Mouse (Mus musculus): ENCODE measurements around the gene Crtc1. TPM values are rescaled to one million over a fixed set of nuclear protein-coding genes. Genes with fewer than 3 reads are reported as not detected.

Crtc1 gene
- polyA plus RNA-seq, 1 experiment from 2014 or later, result 56.3 TPM

DNA sequence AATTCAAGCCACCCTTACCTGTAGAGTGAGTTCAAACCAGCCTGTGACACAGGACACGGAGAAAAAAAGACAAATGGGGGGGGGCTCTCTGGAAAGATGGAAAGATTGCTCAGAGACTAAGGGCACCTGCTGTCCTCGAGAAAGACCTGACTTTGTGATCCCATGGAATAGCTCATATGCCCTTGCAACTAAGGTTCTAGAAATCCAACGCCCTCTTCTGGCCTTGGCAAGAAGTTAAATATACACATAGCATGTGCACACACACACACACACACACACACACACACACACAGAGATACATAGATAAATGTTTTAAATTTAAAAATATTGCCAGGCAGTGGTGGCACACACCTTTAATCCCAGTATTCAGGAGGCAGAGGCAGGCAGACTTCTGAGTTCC, 867 bp upstream of the Crtc1 start:
- 57% methylated on average over 3 of the region's 3 CpGs for WGBS

DNA sequence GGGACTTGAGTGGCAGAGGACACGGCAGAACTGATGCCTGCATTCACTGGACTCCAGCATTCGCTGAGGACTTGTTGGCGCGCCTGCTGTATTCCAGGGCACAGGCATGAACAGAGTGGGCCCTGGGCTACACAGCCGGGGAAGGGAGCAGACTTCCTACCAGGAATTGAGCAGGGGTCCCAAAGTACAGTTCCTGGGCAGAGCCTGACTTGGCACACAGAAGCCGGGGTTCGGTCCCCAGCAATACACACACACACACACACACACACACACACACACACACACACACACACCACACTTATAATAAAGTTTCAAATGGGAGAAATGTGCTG, 435 bp upstream of the Crtc1 start:
- H3K4me3 ChIP-seq (ENCODE audit: low read depth, low read length), result peak overlapping the region; percentile 70
- no peaks in the 10 kb centered on the region for H3K27me3 ChIP-seq (ENCODE audit: control insufficient read depth, insufficient read depth, low read depth, low read length)
- H3K9me3 ChIP-seq (replicated peaks; ENCODE audit: control insufficient read depth, low read length, poor library complexity, severe bottlenecking), result no peaks in the 10 kb centered on the region
- H3K4me1 ChIP-seq (ENCODE audit: control insufficient read depth, insufficient read depth, low read length), result peaks cover 20% of the 10 kb centered on the region
- WGBS, result 6% methylated on average over 7 of the region's 7 CpGs
- H3K4me2 ChIP-seq (ENCODE audit: low read length), result peak overlapping the region; percentile 77
- peak overlapping the region; percentile 90 for H3K27ac ChIP-seq (ENCODE audit: low read length)
- H3K9ac ChIP-seq (ENCODE audit: low read depth, low read length), result peak overlapping the region; percentile 79
- H3K36me3 ChIP-seq (ENCODE audit: control insufficient read depth, insufficient read depth, low read length), result no peaks in the 10 kb centered on the region
- no peak for ATAC-seq

More for the DNA sequence above, 867 bp upstream of the Crtc1 start:
- no peak for ATAC-seq
- Histone ChIP-seq H3K9ac (ENCODE audit: low read depth, low read length) (peak overlapping the region; percentile 79), H3K36me3 (ENCODE audit: control insufficient read depth, insufficient read depth, low read length) (no peaks in the 10 kb centered on the region), H3K9me3 (replicated peaks; ENCODE audit: control insufficient read depth, low read length, poor library complexity, severe bottlenecking) (no peaks in the 10 kb centered on the region), H3K27me3 (ENCODE audit: control insufficient read depth, insufficient read depth, low read depth, low read length) (no peaks in the 10 kb centered on the region), H3K4me2 (ENCODE audit: low read length) (peak overlapping the region; percentile 77), H3K27ac (ENCODE audit: low read length) (no peak overlapping the region; the same call in 1 of the 2 replicates), H3K4me1 (ENCODE audit: control insufficient read depth, insufficient read depth, low read length) (peaks cover 20% of the 10 kb centered on the region), H3K4me3 (ENCODE audit: low read depth, low read length) (peak overlapping the region; percentile 70)

DNA sequence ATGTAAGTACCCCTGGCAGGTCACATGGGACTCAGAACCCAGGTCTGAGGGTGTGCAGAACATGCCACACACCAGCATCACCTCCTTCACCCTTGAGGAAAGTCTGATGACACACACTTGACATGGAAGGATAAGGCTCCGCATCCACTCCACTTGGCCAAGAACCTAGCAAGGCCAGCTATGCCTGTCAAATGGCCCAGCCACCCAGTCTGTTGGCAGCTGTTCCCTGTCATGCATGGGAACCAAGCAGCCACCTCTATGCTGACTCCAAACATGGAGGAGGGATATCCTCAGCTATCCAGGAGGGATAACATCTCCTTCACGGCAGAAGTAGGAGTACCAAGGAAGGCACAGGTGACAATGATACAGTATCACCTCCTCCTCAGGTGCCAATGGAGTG, 956 bp downstream of the Crtc1 start:
- H3K27me3 ChIP-seq (ENCODE audit: control insufficient read depth, insufficient read depth, low read depth, low read length), result no peaks in the 10 kb centered on the region
- 0 out of 2 replicates have a peak overlapping the region, but pooled peaks have one; percentile 90 for H3K27ac ChIP-seq (ENCODE audit: low read length)
- H3K9me3 ChIP-seq (replicated peaks; ENCODE audit: control insufficient read depth, low read length, poor library complexity, severe bottlenecking), result no peaks in the 10 kb centered on the region
- peak overlapping the region; percentile 70 for H3K4me3 ChIP-seq (ENCODE audit: low read depth, low read length)
- no peaks in the 10 kb centered on the region for H3K36me3 ChIP-seq (ENCODE audit: control insufficient read depth, insufficient read depth, low read length)
- H3K4me2 ChIP-seq (ENCODE audit: low read length), result peak overlapping the region; percentile 87
- WGBS, result 92% methylated on average over 2 of the region's 2 CpGs
- H3K4me1 ChIP-seq (ENCODE audit: control insufficient read depth, insufficient read depth, low read length), result peaks cover 20% of the 10 kb centered on the region
- peak overlapping the region; percentile 79 for H3K9ac ChIP-seq (ENCODE audit: low read depth, low read length)
- ATAC-seq, result peak; percentile 0; the same call in 1 of the 2 replicates

DNA sequence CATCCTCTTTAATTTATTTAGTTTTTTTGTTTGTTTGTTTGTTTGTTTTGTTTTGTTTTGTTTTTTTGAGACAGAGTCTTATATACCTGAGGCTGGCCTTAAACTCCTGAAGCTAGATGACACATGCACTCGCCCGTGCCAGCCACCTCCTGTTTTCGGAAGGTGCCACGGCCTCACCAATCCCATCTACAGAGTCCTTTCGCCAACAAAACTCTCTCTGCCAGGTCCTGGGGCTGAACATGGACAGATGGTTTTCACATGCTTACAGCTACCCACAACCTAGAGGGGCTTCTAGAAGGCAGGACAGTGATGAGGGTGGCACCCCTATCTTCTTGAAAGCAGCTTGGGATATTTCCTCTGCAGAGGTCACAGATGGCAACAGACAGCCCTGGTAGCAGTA, 4.2 kb downstream of the Crtc1 start:
- WGBS, result 96% methylated on average over 5 of the region's 5 CpGs

DNA sequence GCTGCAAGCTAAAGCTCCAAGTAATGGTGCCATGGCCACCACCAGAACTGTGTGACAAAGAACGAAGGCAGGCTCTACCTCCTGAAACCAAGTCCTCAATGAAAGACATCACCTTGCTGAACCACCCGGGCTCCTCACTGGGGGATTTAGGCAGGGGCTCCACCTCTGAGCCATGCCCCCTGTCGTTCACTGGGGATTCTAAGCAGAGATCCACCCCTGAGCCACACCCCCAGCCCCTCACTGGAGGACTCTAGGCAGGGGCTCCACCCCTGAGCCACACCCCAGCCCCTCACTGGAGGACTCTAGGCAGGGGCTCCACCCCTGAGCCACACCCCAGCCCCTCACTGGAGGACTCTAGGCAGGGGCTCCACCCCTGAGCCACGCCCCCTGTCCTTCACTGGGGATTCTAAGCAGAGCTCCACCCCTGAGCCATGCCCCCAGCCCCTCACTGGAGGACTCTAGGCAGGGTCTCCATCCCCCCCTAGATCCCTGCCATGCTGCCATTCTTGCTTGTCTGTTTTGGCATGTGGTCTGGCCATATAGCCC, 6.3 kb downstream of the Crtc1 start:
- Histone ChIP-seq H3K4me3 (ENCODE audit: low read depth, low read length) (no peak overlapping the region), H3K27me3 (ENCODE audit: control insufficient read depth, insufficient read depth, low read depth, low read length) (no peaks in the 10 kb centered on the region), H3K9ac (ENCODE audit: low read depth, low read length) (no peak overlapping the region), H3K9me3 (replicated peaks; ENCODE audit: control insufficient read depth, low read length, poor library complexity, severe bottlenecking) (no peaks in the 10 kb centered on the region), H3K4me2 (ENCODE audit: low read length) (no peak overlapping the region), H3K4me1 (ENCODE audit: control insufficient read depth, insufficient read depth, low read length) (peaks cover 8% of the 10 kb centered on the region), H3K27ac (ENCODE audit: low read length) (no peak overlapping the region), H3K36me3 (ENCODE audit: control insufficient read depth, insufficient read depth, low read length) (no peaks in the 10 kb centered on the region)
- 37% methylated on average over 4 of the region's 4 CpGs for WGBS
- ATAC-seq, result no peak

More for the DNA sequence above, 4.2 kb downstream of the Crtc1 start:
- Histone ChIP-seq H3K36me3 (ENCODE audit: control insufficient read depth, insufficient read depth, low read length) (no peaks in the 10 kb centered on the region), H3K9me3 (replicated peaks; ENCODE audit: control insufficient read depth, low read length, poor library complexity, severe bottlenecking) (no peaks in the 10 kb centered on the region), H3K9ac (ENCODE audit: low read depth, low read length) (no peak overlapping the region), H3K27me3 (ENCODE audit: control insufficient read depth, insufficient read depth, low read depth, low read length) (no peaks in the 10 kb centered on the region), H3K4me1 (ENCODE audit: control insufficient read depth, insufficient read depth, low read length) (peaks cover 20% of the 10 kb centered on the region), H3K27ac (ENCODE audit: low read length) (no peak overlapping the region), H3K4me2 (ENCODE audit: low read length) (no peak overlapping the region), H3K4me3 (ENCODE audit: low read depth, low read length) (no peak overlapping the region)
- ATAC-seq, result no peak

DNA sequence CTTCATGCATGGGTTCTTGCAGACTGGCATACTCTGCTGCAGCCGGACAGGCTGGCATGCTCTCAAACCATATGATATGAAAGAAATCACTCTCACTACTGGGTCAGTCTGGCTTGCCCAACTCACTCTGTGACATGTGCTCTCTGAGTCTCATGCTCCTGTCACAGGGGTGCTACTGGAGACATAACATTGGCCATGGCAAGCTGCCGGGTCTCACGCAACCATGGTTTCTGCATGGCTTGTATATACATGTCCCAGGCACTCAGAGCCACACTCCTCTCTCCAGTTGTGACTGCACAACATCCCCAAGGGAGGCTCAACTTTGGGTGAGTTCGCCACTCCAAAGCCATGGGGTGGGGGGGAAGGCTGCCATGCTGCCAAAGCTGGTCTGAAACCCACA, 8.2 kb downstream of the Crtc1 start:
- Histone ChIP-seq H3K9me3 (replicated peaks; ENCODE audit: control insufficient read depth, low read length, poor library complexity, severe bottlenecking) (no peaks in the 10 kb centered on the region), H3K36me3 (ENCODE audit: control insufficient read depth, insufficient read depth, low read length) (no peaks in the 10 kb centered on the region), H3K27ac (ENCODE audit: low read length) (no peak overlapping the region), H3K4me2 (ENCODE audit: low read length) (no peak overlapping the region), H3K4me3 (ENCODE audit: low read depth, low read length) (no peak overlapping the region), H3K4me1 (ENCODE audit: control insufficient read depth, insufficient read depth, low read length) (no peaks in the 10 kb centered on the region), H3K9ac (ENCODE audit: low read depth, low read length) (no peak overlapping the region), H3K27me3 (ENCODE audit: control insufficient read depth, insufficient read depth, low read depth, low read length) (no peaks in the 10 kb centered on the region)
- WGBS, result 92% methylated on average over 4 of the region's 4 CpGs
- ATAC-seq, result no peak

DNA sequence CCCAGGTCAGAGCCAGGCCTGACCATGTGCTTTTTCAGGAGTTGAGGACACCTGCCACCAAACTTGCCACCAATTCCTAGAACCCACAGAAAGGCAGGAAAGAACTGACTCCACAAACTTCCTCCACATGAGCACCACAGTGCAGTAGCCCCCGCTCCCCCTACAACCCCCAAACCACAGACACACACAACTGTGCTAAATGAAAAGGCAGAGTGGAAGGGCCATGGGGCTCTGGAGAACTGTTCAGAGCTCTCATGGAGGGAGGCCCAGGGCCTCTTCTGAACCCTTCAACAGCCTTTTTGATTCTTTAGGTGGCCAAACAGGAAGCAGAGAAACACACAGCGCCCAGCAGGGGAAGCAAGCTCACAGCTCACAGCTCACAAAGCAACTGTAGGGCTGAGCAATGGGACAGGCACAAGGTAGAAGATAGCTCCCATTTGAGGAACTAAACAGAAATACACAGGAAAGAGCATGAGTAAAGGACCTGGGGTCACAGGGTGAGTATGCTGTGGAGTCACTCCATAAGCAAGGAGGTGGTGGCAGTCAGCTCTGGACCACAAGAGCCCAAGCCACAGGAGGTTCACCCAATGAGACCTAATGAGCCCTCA, 13.0 kb downstream of the Crtc1 start:
- Histone ChIP-seq H3K9ac (ENCODE audit: low read depth, low read length) (no peak overlapping the region), H3K4me3 (ENCODE audit: low read depth, low read length) (no peak overlapping the region), H3K4me1 (ENCODE audit: control insufficient read depth, insufficient read depth, low read length) (no peaks in the 10 kb centered on the region), H3K27ac (ENCODE audit: low read length) (no peak overlapping the region), H3K4me2 (ENCODE audit: low read length) (no peak overlapping the region), H3K27me3 (ENCODE audit: control insufficient read depth, insufficient read depth, low read depth, low read length) (no peaks in the 10 kb centered on the region), H3K9me3 (replicated peaks; ENCODE audit: control insufficient read depth, low read length, poor library complexity, severe bottlenecking) (no peaks in the 10 kb centered on the region), H3K36me3 (ENCODE audit: control insufficient read depth, insufficient read depth, low read length) (no peaks in the 10 kb centered on the region; the same call in 1 of the 2 replicates)
- WGBS, result 97% methylated on average over 2 of the region's 2 CpGs
- ATAC-seq, result no peak

DNA sequence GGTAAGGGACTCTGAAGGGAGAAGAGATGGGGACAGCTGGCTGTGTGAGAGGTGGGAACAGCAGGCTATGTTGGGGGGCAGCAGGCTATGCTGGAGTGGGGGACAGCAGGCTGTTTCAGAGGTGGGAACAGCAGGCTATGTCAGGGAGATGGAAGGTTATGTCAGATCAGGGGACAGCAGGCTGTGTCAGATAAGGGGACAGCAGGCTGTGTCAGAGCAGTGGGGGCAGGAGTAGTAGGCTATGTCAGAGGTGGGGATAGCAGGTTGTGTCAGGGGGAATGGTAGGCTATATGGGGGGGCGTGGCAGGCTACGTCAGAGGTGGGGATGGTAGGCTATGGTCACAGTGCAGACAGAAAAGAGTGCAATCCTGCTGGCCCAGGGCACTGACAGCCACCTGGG, 16.7 kb downstream of the Crtc1 start:
- H3K4me3 ChIP-seq (ENCODE audit: low read depth, low read length), result no peak overlapping the region
- WGBS, result 92% methylated on average over 2 of the region's 2 CpGs
- no peak overlapping the region for H3K4me2 ChIP-seq (ENCODE audit: low read length)
- H3K9me3 ChIP-seq (replicated peaks; ENCODE audit: control insufficient read depth, low read length, poor library complexity, severe bottlenecking), result no peaks in the 10 kb centered on the region
- no peak overlapping the region for H3K9ac ChIP-seq (ENCODE audit: low read depth, low read length)
- no peaks in the 10 kb centered on the region for H3K27me3 ChIP-seq (ENCODE audit: control insufficient read depth, insufficient read depth, low read depth, low read length)
- no peak for ATAC-seq
- no peaks in the 10 kb centered on the region; the same call in 1 of the 2 replicates for H3K4me1 ChIP-seq (ENCODE audit: control insufficient read depth, insufficient read depth, low read length)
- no peak overlapping the region for H3K27ac ChIP-seq (ENCODE audit: low read length)
- no peaks in the 10 kb centered on the region; the same call in 1 of the 2 replicates for H3K36me3 ChIP-seq (ENCODE audit: control insufficient read depth, insufficient read depth, low read length)

DNA sequence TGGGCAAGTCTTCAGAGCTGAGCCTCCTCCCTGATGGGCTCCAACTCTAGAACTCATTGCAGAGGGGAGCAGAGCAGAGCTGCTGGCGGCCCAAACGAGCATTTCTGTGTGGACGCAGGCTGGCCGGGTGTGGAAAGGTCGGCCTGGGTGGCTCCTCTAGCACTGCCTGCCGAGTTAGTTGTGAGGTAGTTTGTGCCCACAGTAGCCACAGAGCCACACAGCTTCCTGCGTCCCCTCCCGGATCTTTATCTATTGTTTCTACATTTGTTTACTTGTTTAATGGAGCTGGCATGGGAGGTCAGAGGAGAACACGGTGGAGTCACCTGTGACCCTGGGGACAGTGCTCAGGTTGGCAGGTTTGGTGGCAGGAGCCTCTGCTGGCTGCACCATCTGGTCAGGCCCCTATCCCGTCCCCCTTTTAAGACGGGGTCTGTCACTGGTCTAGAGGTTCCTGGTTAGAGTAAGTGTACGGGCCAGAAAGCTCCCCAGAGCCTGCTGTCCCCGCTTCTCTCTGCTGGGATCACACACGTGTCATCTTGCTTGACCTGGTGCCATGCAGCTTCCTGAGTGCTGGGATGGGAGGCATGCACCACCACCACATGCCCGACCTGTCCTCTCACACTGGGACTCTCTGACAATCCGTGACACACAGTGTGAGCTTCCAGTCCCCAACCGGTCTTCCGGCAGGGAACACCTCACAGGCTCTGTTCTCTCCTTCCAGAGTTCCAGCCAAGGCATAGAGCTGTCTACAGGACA, 17.9 kb downstream of the Crtc1 start:
- 87% methylated on average over 18 of the region's 18 CpGs for WGBS
- Histone ChIP-seq H3K27ac (ENCODE audit: low read length) (no peak overlapping the region), H3K9ac (ENCODE audit: low read depth, low read length) (no peak overlapping the region), H3K4me1 (ENCODE audit: control insufficient read depth, insufficient read depth, low read length) (peaks cover 7% of the 10 kb centered on the region), H3K4me2 (ENCODE audit: low read length) (no peak overlapping the region), H3K4me3 (ENCODE audit: low read depth, low read length) (no peak overlapping the region), H3K27me3 (ENCODE audit: control insufficient read depth, insufficient read depth, low read depth, low read length) (no peaks in the 10 kb centered on the region), H3K36me3 (ENCODE audit: control insufficient read depth, insufficient read depth, low read length) (no peaks in the 10 kb centered on the region; the same call in 1 of the 2 replicates), H3K9me3 (replicated peaks; ENCODE audit: control insufficient read depth, low read length, poor library complexity, severe bottlenecking) (no peaks in the 10 kb centered on the region)
- no peak for ATAC-seq
